Mouse (Mus musculus) kidney, adult 2 months (tissue): Measurements from ENCODE around the gene Lekr1.

ENCODE experiments used
- CTCF ChIP-seq: fragments of 200-500 bp; conservative IDR thresholded peaks from 2 replicates; pipeline ENCODE4 v1.5.1; 2011; ENCODE audit warnings: low read depth, mild to moderate bottlenecking, control low read depth, low read length, moderate library complexity, mixed read lengths; ENCODE audit not compliant: insufficient read depth, insufficient read length
- POLR2A ChIP-seq: fragments of 200-500 bp; IDR thresholded peaks from one replicate; pipeline ENCODE4 v1.6.1; 2011; ENCODE audit warnings: low read depth, low read length, control low read depth

DNA sequence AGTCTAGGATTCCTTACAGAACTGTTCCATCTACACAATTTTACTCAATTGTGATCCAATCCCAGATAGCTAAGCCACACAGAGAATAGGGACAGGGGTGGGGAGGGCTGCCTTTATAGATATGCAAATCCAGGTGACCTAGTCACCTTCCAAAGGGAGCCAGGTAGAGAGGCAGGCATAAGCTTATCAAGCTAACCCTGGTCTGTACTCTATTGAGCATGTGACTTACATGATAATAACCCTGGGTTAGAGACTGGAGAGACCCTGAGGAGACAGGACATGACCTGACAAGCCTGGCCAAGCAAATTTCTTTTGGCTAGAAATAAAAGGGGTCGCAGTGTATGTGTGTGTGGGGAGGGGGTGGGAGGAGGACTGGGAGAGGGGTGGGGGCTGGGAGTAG is 17.1 kb upstream of the Lekr1 start:
- no peak for TF ChIP-seq CTCF
- no peak for TF ChIP-seq POLR2A
